Mouse (Mus musculus) adrenal gland, postnatal 25 days (tissue): ENCODE data around the gene 2810004N23Rik. TPM values are rescaled to one million over a fixed set of nuclear protein-coding genes. Genes with fewer than 3 reads are reported as not detected.
A peak's percentile ranks its signal among the peaks of the same experiment; 100 is the strongest.

Source experiments
- DNase-seq: peaks from one replicate; pipeline ENCODE4 v3.0.0; 2021; ENCODE audit warnings: mixed read lengths
- total RNA-seq: library from RNA; stranded (reverse); gene quantifications from 2 replicates; pipeline ENCODE4 v1.2.3, GENCODE M21; 2021

Gene 2810004N23Rik
- total RNA-seq, 1 experiment from 2014 or later = 35.2 TPM

DNA sequence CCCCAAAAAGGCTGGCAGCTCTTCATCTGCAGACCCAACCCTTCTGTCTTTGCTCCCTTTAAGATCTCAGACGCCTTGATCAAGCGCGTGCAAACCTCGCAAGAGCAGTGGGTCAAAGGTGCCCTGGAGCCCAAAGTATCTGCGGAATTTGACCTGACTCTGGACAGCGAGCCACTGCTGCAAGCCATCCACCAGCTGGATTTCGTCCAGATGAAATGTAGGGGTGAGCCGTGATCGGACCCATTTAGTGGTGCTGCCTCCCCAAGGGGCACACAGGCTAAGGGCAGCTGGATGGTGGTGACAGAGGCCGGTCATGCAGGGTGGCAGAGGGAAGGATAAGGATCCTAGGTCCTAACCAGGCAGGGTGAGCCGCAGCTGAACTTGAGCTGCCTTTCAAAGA is 42.8 kb downstream of the 2810004N23Rik start:
- DNase-seq = no peak

DNA sequence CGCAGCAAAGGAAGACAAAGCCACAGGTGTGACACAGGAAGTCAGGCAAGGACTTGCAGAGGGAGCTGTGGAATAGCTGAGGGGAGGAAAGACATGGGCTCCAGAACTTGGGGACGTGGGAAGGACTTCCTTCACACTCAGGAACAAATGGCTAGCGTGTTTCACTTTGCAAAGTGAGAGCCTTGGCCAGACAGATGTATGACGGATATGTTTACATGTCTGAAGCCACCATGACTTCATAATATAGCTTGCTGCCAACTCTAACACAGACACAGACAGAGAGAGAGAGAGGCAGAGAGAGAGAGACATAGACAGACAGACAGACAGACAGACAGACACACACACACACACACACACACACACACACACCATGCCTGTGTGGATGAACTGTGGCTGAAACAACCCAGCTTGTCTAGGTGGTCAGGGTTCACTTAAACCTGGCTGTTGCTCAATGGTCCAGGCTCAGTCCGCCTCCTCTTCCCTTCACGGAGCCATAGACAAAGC is 43.3 kb downstream of the 2810004N23Rik start:
- DNase-seq = no peak

DNA sequence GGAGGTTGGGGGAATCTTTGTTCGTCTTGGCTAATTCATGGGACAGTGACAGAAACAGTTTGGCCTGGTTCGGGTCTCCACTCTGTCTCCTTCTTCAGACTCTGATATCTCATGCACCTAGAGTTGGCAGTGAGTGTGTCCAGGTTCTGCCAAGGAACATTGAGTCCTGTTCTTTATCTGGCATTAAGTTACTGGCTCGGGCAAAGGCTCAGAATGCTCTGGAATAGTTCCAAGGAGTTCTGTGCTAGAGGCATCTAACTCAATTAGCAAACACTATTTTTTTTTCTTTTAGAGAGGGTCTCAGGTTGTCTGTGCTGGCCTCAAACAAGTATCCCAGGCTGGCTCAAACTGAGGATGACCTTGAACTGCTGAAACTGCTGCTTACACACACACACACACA is 45.6 kb downstream of the 2810004N23Rik start:
- no peak for DNase-seq

DNA sequence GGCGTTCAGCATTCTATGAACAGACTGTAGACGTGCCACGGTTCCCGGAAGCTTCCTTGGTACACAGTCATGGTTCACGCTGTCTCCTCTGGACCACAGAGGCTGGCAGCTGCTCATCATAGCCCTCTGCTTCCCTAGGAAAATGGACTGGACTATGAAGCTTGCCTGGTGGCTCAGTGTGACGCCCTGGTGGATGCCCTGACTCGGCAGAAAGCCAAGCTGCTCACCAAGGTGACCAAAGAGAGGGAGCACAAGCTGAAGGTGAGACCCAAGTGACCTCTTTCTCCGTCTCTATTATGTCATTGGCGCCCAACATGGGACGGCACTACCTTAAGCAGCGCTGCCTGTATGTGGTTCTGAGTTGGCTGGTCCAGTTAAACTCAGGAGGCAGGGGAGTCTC is 46.1 kb downstream of the 2810004N23Rik start:
- no peak for DNase-seq

DNA sequence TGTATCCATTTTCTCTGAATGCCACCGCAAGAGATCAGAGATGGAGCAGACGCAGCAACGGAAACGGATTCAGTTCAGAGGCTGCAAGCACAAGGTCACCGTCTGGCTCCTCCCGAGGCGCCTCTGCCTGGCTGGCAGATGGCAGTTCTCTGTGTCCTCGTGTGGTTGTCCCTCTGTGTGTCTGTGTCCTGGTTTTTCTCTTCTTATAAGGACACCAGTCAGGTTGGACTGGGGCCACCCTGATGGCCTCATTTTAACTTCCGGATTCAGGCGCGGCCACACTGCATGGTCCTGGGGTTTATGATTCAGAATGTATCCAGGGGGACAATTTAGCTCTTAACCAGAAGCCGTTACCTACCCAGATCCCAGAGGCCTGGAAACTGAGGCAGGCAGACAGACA is 47.0 kb downstream of the 2810004N23Rik start:
- DNase-seq = no peak

DNA sequence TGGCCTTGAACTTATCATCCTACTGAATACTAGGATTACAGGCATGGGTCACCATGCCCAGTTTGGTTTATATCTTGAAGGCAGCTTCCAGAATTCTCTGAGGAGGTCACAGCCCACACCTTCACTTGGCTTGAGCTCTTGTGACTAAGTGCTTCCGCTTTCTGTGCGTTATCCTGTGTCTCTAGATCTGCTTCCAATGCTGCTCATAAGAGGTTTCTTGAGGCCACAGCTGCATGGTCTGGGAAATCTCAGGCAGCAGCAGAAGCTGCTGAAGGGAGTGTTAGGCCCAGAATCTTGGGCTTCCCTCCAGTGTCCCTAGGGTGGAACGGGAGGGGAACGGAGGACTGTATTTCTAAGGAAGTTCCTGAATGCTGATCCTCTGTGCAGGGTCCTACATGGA is 49.6 kb downstream of the 2810004N23Rik start:
- DNase-seq = no peak

DNA sequence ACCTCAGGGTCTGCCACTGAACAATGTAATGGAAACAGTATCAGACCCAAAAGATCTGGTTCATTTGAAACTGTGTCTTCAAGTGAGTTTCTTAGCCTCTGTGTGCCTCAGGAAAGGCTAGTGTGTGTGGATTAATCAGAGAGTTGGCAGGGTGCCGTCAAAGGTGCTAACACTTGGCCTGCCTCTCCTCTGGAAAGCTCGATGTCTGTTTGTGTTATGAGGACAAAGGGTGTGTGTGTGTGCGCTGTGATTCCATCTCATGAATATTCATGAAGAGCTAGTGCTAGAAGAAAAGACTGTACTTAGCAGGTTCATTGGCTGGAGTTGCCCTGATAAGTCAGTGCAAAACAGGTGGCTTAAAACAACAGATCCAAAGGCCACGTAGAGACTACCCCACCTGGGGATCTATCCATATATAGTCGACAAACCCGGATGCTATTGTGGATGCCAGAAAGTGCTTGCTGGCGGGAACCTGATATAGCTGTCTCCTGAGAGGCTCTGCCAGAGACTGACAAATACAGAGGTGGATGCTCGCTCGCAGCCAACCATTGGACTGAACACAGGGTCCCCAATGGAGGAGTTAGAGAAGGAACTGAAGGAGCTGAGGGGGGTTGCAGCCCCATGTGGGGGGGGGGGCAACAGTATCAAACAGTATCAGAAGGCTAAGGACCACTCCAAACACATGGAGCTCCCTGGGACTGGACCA is 52.1 kb downstream of the 2810004N23Rik start:
- no peak for DNase-seq

DNA sequence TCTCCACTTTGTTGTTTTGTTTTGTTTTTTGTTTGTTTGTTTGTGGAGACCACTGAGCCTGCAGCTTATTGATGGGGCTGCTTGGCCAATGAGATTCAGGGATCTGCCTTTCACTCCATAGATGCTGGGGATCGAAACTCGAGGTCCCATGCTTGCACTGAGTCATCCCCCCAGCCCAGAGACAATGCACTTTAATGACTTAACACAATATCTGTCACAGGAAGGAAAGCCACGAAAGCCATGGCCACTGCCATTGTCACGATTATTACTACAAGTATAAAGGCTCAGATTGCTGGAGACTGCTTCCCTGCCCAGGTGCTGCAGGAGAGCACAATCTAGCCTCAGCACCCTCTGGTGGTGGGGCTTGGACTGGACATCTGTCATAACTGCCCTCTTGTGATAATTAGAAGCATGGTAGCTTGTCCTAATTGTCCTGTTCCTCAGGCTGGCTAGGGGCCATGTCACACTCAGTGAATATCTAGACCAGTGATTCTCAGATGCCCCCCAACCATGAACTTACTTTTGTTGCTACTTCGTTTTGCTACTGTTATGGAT is 52.8 kb downstream of the 2810004N23Rik start:
- no peak for DNase-seq

DNA sequence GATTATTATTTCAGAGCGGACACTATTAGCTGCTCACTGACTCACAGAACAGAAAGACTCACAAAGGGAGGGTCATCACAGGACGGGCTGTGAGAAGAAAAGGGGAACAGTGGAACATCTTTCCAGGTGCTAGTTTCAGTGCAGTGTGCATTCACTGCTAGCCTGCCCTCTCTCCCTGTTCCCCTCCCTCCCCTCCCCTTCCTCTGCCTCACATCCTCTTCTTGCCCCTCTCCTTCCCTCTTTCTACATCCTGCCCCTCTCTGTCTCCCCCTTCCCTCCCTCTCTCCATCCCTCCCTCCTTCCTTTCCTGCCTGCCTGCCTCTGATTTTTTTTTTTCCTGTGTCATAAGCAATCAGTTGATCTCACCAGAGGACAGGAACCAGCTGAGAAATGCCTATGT is 53.5 kb downstream of the 2810004N23Rik start:
- DNase-seq = no peak

DNA sequence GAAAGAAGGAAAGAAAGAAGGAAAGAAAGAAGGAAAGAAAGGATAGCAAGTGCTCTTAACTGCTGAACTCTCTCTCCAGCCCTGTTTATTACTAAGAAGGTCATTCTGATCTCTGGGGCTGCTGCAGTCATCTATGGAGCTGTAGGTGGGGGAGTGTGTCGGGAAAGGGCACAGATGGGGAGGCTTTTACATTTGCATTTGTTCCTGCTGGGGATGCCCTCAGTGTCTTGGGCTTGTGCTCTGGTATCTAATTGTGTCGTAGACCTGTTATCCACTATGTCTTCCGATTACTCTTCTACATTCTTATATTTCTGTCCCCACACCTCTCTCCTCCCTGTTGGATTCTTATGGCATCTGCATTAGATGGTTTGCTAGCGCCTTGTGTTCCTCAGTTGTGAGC is 56.9 kb downstream of the 2810004N23Rik start:
- no peak for DNase-seq

DNA sequence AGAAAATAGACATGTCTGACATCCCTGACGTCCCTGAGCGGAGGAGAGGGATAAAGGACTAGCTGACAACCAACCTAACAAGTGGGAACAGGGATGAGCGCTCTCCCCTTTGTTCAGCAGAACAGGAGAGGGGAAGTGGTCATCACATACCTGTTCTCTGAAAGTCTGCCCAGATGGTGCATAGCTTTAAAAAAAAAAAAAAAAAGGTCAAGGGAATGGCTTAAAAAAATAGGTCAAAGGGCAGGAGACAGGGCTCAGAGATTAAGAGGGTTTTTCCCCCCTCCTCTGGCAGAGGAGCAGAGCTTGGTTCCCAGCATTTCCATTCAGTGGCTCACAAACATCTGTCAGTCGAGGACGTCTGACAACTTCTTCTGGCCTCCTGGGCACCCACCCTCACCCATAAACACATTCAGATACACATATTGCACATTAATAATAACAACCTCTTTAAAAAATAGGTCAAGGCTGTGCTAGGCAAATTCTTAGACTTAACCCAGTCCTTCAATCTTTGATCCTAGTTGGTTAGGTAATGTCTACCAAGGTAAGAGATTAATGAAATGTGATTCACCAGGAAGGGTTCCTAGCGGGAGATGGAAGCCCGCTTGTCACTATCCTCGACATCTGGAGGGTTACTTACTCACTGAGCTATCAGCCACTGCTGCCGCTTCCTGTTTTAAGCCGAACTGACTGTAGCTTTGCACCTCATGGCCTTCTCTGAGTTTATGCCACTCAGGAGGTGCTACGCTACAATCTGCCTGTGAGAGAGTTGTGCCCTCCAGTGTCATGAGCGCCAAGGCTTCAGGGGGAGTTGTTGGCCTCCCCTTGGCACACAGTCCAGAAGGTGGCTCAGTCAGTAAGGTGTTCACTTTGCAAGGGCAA is 58.9 kb downstream of the 2810004N23Rik start:
- DNase-seq = no peak

DNA sequence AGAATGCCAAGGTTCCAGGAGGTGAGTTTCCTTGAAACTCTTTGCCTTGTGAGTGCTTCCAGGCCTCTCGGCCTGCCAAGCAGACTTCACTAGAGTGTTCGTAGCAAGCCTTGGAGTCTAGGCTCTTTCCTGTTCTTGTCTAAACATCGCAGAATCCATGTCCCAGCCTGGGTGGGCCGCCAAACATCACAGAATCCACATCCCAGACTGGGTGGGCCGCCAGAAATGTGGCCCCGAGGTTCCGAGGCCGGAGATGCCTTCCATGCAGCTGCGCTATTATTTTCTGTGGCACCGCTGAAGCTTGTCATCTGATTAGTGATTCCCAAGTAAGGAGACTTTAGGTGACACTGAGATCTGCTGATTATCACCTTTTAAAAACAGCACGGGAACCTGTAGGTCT is 62.4 kb downstream of the 2810004N23Rik start:
- DNase-seq = no peak

DNA sequence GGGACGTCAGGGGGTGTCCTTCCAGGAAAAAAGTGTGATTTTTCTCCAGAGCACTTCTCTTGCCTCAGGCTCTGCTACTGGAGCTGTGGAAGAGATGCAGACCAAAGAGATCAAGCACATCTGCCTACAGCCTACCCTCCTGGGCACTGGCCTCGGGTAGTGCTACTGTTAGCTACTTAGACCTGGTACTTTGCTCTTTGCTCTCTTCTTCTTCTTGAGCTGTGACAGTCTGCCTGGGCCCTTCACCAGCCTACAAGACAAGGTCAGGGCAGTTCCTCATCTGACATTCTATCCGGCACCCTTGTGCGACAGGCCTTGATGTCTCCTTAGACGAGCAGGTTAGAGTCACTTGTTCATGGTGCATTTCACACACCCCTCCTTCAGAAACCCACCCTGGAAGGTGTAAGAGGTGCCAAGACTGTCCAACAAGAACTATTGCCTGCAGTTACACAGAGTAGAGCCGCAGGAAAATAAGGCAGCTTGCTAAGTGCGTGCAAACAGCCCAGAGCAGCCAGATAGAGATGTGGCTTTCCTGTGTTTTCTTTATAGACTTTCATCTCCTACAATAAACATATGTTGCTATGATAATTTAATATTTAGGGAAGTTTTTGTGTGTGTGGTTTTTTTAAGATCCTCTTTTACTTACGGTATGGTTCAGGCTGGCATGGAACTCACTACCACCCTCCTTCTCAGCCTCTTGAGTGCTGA is 67.0 kb downstream of the 2810004N23Rik start:
- DNase-seq = no peak

DNA sequence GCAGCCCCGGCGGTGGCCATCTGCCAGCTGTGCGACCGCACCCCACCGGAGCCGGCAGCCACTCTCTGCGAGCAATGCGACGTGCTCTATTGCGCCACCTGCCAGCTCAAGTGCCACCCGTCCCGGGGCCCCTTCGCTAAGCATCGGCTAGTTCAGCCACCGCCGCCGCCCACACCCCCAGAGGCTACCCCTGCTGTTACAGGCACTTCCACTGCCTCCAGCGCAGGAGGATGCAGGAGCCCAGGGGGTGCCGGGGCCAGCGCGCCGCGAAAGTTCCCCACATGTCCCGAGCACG is 68.5 kb downstream of the 2810004N23Rik start:
- peak; percentile 69 for DNase-seq

DNA sequence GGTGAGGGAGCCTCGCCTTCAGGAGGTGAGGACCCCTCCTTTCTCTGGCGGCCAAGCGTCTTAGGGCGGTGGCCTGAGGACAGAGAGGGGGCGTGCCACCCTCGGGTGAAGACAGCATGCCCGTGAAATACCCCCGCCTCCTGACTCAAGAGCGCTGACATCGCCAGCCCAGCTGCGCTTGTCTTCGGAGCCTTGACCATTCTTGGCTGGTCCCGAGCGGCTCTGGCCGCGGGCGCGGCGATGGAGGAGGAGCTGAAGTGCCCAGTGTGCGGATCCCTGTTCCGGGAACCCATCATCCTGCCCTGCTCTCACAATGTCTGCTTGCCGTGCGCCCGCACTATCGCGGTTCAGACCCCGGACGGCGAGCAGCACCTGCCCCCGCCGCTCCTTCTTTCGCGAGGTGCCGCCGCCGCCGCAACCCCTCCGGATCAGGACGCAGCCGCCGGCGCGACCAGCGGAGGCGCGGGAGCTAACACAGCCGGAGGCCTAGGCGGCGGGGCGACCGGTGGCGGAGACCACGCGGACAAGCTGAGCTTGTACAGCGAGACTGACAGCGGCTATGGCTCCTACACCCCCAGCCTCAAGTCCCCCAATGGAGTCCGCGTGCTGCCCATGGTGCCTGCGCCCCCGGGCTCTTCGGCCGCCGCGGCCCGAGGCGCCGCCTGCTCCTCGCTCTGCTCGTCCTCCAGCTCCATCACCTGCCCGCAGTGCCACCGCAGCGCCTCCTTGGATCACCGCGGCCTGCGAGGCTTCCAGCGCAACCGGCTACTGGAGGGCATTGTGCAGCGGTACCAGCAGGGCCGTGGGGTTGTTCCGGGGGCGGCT is 69.0 kb downstream of the 2810004N23Rik start:
- peak; percentile 15 for DNase-seq

DNA sequence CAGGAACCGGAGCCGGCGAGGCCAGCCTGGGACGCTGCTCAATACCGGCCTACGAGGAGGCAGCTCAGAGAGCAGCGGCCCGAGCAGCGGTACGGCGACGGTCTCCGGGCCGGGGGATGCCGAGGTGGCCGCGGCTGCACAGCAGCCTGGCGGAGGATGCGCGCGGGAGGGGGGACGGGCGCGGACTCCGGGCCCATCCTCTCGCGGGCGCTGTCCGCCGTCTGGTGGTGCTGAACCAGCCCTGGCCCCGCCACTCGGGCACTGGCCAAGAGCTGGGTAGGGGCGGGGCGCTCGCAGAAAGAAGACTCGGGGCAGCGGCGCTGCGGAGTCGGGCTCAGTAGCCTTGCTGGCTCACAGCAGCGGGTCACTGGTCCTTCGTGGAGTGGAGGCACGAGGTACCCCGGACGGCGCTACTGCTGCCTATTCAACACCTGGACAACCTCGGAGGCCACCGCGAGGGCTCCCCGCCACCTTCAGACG is 69.7 kb downstream of the 2810004N23Rik start:
- DNase-seq = peak; percentile 97

DNA sequence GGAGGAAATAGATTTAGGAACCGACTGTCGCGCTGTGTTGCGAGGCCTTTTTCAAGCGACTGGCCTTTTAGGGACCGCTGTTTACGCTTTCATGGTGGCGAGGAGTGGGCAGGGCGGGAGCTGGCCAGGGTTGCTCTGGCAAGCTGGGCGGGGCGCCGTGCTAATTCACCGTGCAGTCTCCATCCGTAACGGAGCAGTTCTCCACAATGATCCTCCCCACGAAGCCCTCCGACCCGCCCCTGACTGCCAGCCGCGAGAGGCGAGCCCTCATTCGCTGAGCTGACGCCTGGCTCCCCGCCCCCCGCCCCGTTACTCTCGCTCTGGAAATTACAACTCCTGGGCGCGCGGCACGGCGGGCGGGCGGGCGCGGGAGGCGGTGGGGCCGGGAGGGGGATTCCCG is 70.2 kb downstream of the 2810004N23Rik start, which contains the start of gene Trim67:
Gene Trim67, plus strand, starts transcription at position 385 of the 400 bp plus-strand sequence.
- peak; percentile 65 for DNase-seq

DNA sequence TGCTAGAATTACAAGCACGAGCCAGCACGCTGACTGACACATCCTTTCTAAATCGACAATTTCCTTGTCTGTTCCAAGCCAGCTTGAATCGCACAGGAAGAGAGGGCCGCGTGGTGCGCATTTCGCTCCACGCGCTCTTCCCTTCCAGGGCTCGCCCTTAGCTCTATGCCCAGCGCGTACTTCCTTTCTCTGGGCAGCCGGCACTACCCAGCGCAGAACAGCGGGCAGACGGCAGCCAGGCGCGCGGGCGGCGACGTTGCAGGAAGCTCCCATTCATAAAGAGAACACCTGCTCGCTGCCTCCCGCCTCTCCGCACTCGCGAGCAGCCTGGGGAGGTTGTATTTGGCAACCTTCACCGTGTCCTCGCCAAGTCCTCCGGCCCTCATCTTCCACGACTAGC is 70.7 kb downstream of the 2810004N23Rik start:
- peak; percentile 29 for DNase-seq

DNA sequence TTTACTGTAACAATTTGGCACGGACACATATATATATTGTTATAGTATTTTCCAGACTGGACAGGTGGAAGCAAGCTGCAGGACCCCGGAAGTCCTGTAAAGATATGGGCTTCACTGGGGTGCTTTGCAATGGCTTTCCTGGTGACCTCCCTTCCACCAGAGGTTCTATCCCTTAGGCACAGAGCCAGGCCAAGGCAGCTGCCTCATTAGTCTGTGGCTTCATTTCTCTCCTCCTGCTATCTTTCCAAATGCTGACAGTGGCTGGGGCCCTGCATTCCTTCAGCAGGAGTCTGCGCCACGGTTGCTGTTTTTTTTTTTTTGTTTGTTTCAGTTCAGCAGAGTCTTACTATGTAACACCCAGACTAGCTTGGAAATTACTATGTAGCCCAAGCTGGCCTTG is 71.2 kb downstream of the 2810004N23Rik start:
- DNase-seq = no peak

DNA sequence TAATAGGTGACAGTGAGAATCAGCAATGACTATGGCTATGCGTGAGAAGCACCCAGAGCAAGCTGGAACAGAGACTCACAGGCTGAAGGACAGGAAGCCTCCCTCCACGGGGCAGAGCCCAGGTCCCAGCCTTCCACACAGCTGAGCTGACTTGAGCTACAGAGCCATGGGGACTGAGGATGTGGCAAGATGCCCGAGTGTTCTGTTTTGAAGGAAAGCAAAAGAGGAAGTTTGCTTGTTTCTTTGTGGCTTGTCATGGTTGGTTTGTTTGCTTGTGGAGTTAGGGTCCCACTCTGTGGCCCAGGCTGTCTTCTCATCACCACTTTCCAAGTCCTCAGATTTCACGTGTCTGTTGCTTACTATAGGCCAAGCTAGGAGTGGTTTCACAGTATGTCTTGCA is 72.2 kb downstream of the 2810004N23Rik start:
- DNase-seq = no peak
